1 mouse cellular context compared by ENCODE assay signal in genomic region chr11:53567224-53568014, GRCm38 (mm10).
TF ChIP-seq lines count a peak whose summit lies in the region.

Gene Kif3a (plus strand): TSS chr11:53567379.

TF ChIP-seq in MEL, 35 proteins besides CTCF, POLR2A, EP300 and RAD21 (continued from another document):
- TF ChIP-seq ELF1 (IDR thresholded peaks at IDR 0.05; ENCODE audit: low read depth, low read length) (no peak), ZKSCAN1 (IDR thresholded peaks at IDR 0.05; ENCODE audit: low read depth, low read length) (no peak), CHD2 (IDR thresholded peaks at IDR 0.05; ENCODE audit: low read length) (no peak), POLR2AphosphoS2 (IDR thresholded peaks at IDR 0.05; ENCODE audit: low read length) (peak; percentile 43; the same call in 1 of the 2 replicates)
